Mouse (Mus musculus): ENCODE data around the gene Hnrnph3.

GRCm38 (mm10) chr10:63026795-63027160 lies 2.8 kb upstream of the Hnrnph3 start:
- TF ChIP-seq CTCF (conservative IDR thresholded peaks at IDR 0.05; ENCODE audit: insufficient read depth, insufficient read length, low read depth, low read length): no peak
- no peak for TF ChIP-seq POLR2A (IDR thresholded peaks at IDR 0.05; ENCODE audit: low read depth, low read length)
